Mouse (Mus musculus): Measurements from ENCODE around the gene Tmem186. TPM values are rescaled to one million over a fixed set of nuclear protein-coding genes. Genes with fewer than 3 reads are reported as not detected.

Gene Tmem186
- polyA plus RNA-seq (2014; fragmentation: Illumina TruSeq; extraction: RNeasy Lipid Tissue Mini Kit (QIAGEN cat#74804); ENCODE audit: low read depth, low replicate concordance): 14.5 TPM

DNA sequence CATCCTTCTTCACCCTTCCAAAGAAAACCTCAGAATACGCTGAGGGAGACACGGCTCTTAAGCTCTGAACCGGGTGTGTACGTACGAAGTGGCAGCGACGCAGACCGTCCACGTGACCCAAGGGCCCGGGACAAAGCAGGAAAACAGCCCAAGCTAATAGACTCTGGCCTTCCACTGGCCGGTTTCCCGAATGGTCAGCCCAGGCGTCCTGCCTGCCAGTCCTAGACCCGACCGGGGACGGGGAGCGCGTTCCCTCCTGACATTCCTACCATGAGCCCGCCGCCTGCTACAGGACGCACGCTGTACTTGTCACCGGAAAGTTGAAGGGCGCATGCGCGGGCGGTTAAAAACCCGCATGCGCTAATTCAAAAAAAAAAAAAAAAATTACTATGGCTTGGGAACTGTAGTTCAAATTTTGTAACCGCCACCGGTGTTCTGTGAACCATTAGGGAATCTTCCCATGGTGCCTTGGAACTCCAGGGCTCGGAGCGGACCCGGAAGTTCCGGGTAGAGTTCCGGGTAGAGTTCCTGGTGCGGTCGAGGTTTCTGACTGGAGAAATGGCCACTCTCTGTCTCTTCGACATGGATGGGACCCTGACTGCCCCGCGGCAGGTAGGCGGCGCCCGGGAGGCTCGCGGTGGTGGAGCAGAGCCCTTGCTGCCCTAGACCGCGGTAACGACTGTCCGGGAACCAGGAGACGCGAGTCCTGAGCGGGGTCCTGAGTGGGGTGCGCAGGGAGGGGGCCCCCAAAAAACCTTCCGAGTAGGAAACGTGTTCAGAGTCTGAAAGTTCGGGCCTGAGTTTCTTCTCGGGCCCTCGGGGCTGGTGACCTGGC, at the start of gene Tmem186, which contains the start of gene Pmm2:
TSS of gene Tmem186 (minus strand) at position 496 of the 835 bp plus-strand sequence.
TSS of gene Pmm2 (plus strand) at position 458 of the 835 bp plus-strand sequence.

DNA sequence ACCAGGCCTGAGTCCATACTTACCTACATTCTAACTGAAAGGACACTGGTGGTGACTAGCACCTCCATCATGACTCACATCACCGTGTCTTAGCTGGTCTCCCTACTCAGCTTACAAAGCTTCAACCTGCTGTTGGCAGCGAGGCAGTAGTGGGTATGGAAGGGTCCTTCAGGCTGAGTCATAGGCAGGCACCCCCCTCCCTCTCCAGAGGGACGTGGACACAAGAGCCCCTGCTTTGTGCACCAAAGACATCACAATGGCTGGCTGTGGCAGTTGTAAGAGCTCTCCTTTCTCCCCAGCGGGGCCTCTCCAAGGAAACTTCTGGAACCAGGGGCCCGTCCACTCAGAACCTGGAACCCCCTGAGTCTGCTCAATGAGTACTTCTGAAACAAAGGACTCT, 43.0 kb upstream of the Tmem186 start, which contains the start of gene Gm5767:
TSS of gene Gm5767 (plus strand) at position 301 of the 400 bp plus-strand sequence.

DNA sequence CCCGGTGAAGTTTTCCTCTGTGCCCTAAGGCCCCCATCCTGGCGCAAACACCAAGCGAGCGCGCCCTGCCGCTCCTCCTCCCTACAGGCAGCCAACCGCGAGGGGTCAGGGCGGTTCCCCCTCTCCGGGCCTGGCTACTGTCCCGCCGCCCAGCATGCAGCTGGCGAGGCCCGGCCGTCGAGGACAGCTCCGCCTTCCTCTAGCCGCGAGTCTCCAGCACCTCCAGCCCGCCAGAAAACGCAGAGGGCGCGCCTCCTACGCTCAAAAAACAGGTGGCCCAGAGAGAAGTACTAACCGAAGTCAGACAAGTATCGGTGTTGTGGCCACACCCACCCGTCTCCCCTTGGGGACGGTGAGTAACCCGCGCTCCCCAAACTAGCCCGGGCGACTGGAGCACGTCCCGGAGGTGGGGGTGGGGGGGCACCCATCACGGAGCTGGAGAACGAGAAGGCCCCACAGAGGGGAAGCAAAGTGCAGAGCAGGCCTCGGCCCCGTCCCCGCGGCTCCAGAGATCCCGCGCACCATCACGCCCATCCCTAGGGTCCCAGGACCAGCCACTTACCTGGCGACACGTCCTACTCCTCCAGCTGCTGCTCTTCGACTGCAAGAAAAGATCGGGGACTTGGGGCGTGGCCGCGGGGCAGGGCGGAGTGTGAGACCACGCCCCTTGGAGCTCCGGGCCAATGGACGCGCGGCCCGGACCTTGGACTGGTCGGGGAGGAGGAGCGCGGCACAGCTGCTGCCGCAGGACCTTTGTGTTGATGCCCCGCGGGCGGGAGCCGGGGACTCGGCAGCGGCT, 34.2 kb upstream of the Tmem186 start, which contains the start of gene Carhsp1:
TSS of gene Carhsp1 (minus strand) at position 605 of the 799 bp plus-strand sequence.

Other genes starting within 250 kb of the Tmem186 start
- not detected for gene Tmem114, start 212.6 kb downstream of the Tmem186 start, polyA plus RNA-seq (2014; fragmentation: Illumina TruSeq; extraction: RNeasy Lipid Tissue Mini Kit (QIAGEN cat#74804); ENCODE audit: low read depth, low replicate concordance)
- gene Mettl22, start 166.9 kb downstream of the Tmem186 start, polyA plus RNA-seq (2014; fragmentation: Illumina TruSeq; extraction: RNeasy Lipid Tissue Mini Kit (QIAGEN cat#74804); ENCODE audit: low read depth, low replicate concordance): 2.2 TPM
- gene Abat, start 124.3 kb downstream of the Tmem186 start, polyA plus RNA-seq (2014; fragmentation: Illumina TruSeq; extraction: RNeasy Lipid Tissue Mini Kit (QIAGEN cat#74804); ENCODE audit: low read depth, low replicate concordance): 86.1 TPM
- 156 TPM for gene Pmm2, start within 50 bp of the Tmem186 start, polyA plus RNA-seq (2014; fragmentation: Illumina TruSeq; extraction: RNeasy Lipid Tissue Mini Kit (QIAGEN cat#74804); ENCODE audit: low read depth, low replicate concordance)
- gene Carhsp1, start 34.4 kb upstream of the Tmem186 start, polyA plus RNA-seq (2014; fragmentation: Illumina TruSeq; extraction: RNeasy Lipid Tissue Mini Kit (QIAGEN cat#74804); ENCODE audit: low read depth, low replicate concordance): 57.9 TPM
- not detected for gene Gm5767, start 43.1 kb upstream of the Tmem186 start, polyA plus RNA-seq (2014; fragmentation: Illumina TruSeq; extraction: RNeasy Lipid Tissue Mini Kit (QIAGEN cat#74804); ENCODE audit: low read depth, low replicate concordance)
- 254 TPM for gene Usp7, start 154.6 kb upstream of the Tmem186 start, polyA plus RNA-seq (2014; fragmentation: Illumina TruSeq; extraction: RNeasy Lipid Tissue Mini Kit (QIAGEN cat#74804); ENCODE audit: low read depth, low replicate concordance)
- gene 1810013L24Rik, start 192.4 kb upstream of the Tmem186 start, polyA plus RNA-seq (2014; fragmentation: Illumina TruSeq; extraction: RNeasy Lipid Tissue Mini Kit (QIAGEN cat#74804); ENCODE audit: low read depth, low replicate concordance): 169 TPM

All from adrenal gland, adult 10 weeks (tissue).